ENCODE assay signal across 9 mouse cellular contexts in genomic region chr2:151605437-151605987, GRCm38 (mm10). TPM values are rescaled to one million over a fixed set of nuclear protein-coding genes. Genes with fewer than 3 reads are reported as not detected.
A peak's percentile ranks its signal among the peaks of the same experiment; 100 is the strongest.
DNase-seq lines count a peak whose midpoint lies in the region; ATAC-seq and TF ChIP-seq lines count a peak whose summit lies in the region.
"Had no signal": no experiment of that assay in that cellular context is flagged by ENCODE, and none has a peak within 500 bp of the region (broad histone marks: within the 10 kb centered on the region; RNA-seq: fewer than 3 reads in every experiment).

No protein-coding gene starts in this region.

- no peak overlapping the region for H3K4me2 ChIP-seq in intestine, embryonic 15.5 days (replicated peaks)
- H3K4me2 ChIP-seq in intestine, postnatal 0 days (replicated peaks; ENCODE audit: low read depth), result no peak overlapping the region

- peaks cover 25% of the 10 kb centered on the region for H3K4me1 ChIP-seq in intestine, embryonic 15.5 days (replicated peaks)
- H3K4me1 ChIP-seq in intestine, postnatal 0 days (replicated peaks; ENCODE audit: control insufficient read depth, insufficient read depth, low read length), result no peaks in the 10 kb centered on the region

- TF ChIP-seq CTCF in intestine, postnatal 0 days (IDR thresholded peaks at IDR 0.05; ENCODE audit: low read depth), result no peak

- H3K27me3 ChIP-seq in intestine, embryonic 15.5 days (replicated peaks), result no peaks in the 10 kb centered on the region
- H3K27me3 ChIP-seq in intestine, postnatal 0 days (replicated peaks; ENCODE audit: control insufficient read depth, insufficient read depth, low read length), result no peaks in the 10 kb centered on the region

- H3K27ac ChIP-seq in intestine, embryonic 15.5 days, result no peak overlapping the region
- no peak overlapping the region for H3K27ac ChIP-seq in intestine, postnatal 0 days (ENCODE audit: low read depth, low read length)

- no peaks in the 10 kb centered on the region for H3K36me3 ChIP-seq in intestine, embryonic 15.5 days
- H3K36me3 ChIP-seq in intestine, postnatal 0 days (ENCODE audit: control insufficient read depth, insufficient read depth), result no peaks in the 10 kb centered on the region

- peak; percentile 37; the same call in 1 of the 2 replicates for ATAC-seq in intestine, embryonic 15.5 days
- ATAC-seq in intestine, postnatal 0 days, result no peak; the same call in 1 of the 2 replicates
- ATAC-seq in monocyte, adult 5-6 weeks (replicated peaks; ENCODE audit: insufficient number of reproducible peaks, low FRiP score, low TSS enrichment, poor library complexity, severe bottlenecking), result no peak
- ATAC-seq: Patski had no signal

- H3K9ac ChIP-seq in intestine, embryonic 15.5 days, result no peak overlapping the region
- no peak overlapping the region for H3K9ac ChIP-seq in intestine, postnatal 0 days (ENCODE audit: low read depth, low read length)

- H3K9me3 ChIP-seq in intestine, embryonic 15.5 days, result no peaks in the 10 kb centered on the region
- no peaks in the 10 kb centered on the region for H3K9me3 ChIP-seq in intestine, postnatal 0 days (ENCODE audit: control insufficient read depth)

- peak; percentile 66 to 68 for DNase-seq in cerebellum, postnatal 14 days
- peak; percentile 64 to 76 for DNase-seq in frontal cortex, postnatal 14 days (ENCODE audit: low spot score in 2 of 2)
- peak; percentile 47 to 56 for DNase-seq in layer of hippocampus, postnatal 25 days (ENCODE audit: extremely low spot score in 1 of 2, low spot score in 1 of 2)
- DNase-seq in mesoderm, embryonic 11.5 days (ENCODE audit: low read depth, low spot score), result peak; percentile 39
- no peak for DNase-seq in urinary bladder, adult 2 months (ENCODE audit: low spot score)

- WGBS in intestine, embryonic 15.5 days, result 38% methylated on average over 11 of the region's 11 CpGs
- 40% methylated on average over 11 of the region's 11 CpGs for WGBS in intestine, postnatal 0 days

- no peak overlapping the region for H3K4me3 ChIP-seq in intestine, embryonic 15.5 days (replicated peaks)
- H3K4me3 ChIP-seq in intestine, postnatal 0 days (ENCODE audit: low read depth, low read length), result no peak overlapping the region

RNA-seq across cellular contexts. Expression of gene Snph, which starts 26.9 kb away (rescaled TPM):
- 2.0 TPM in 2 replicates for polyA plus RNA-seq in intestine, embryonic 15.5 days (2015; fragmentation: Nextera tagmentation; extraction: Ambion mirVana)
- polyA plus RNA-seq in intestine, postnatal 0 days (2015; fragmentation: Nextera tagmentation; extraction: Ambion mirVana), result 0.60 and 0.89 TPM in 2 replicates
- 100 to 1,000 TPM; 380 to 402 TPM for total RNA-seq in layer of hippocampus, postnatal 25 days (2021)
- total RNA-seq in monocyte, adult 5-6 weeks (2017), result not detected in 3 replicates
- 1.4 and 2.9 TPM in 2 replicates for polyA plus RNA-seq in urinary bladder, adult 2 months (2012; rRNA removed)

RNA-seq across cellular contexts. Expression of gene Sdcbp2, which starts 33.1 kb away (rescaled TPM):
- 15.7 and 15.9 TPM in 2 replicates for polyA plus RNA-seq in intestine, embryonic 15.5 days (2015; fragmentation: Nextera tagmentation; extraction: Ambion mirVana)
- 55.2 and 66.7 TPM in 2 replicates for polyA plus RNA-seq in intestine, postnatal 0 days (2015; fragmentation: Nextera tagmentation; extraction: Ambion mirVana)
- 1 to 10 TPM; 1.5 TPM for total RNA-seq in layer of hippocampus, postnatal 25 days (2021)
- total RNA-seq in monocyte, adult 5-6 weeks (2017), result 1.0 to 1.5 TPM in 2 of 3 replicates, not detected in the other
- polyA plus RNA-seq in urinary bladder, adult 2 months (2012; rRNA removed), result 32.0 and 49.0 TPM in 2 replicates
